Mouse (Mus musculus) liver, embryonic 14.5 days (tissue): ENCODE data around the gene Pex14.

Experiments
- CTCF ChIP-seq: IDR thresholded peaks from 2 replicates; pipeline ENCODE4 v1.5.1; 2016; ENCODE audit warnings: antibody characterized with exemption, low read depth, control low read depth
- EP300 ChIP-seq: IDR thresholded peaks from 2 replicates; pipeline ENCODE4 v1.6.1; 2016; ENCODE audit warnings: antibody characterized with exemption, low read depth

DNA sequence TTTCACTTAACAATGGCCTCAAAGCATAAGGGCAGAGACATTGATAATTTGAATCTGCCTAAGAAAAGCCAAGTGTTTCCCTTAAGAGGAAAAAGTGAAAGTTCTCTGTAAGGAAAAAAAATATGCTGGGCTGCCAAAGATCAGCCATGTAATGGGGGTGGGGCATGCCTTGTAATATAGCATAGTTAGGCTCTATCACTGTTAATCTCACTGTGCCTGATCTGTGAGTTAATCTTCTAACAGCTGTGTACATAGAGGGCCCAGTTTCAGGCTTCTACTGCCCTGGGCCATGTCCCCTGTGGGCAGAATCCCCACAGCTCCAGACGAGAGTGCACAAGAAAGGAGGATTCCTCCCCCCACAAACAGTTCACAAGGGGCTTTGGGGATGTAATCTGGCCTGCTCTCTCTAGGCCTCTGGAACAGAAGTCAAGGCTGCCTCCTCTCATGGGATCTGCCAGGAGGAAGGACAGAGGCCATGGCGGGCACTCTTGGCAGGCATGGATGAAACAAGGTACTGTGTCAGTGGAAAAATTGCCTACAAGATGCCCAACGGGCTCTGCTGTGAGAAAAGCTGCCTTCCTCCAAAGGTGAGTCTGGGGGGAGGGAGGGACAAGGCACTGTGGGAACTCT is 127.9 kb downstream of the Pex14 start:
- TF ChIP-seq CTCF = no peak
- no peak for TF ChIP-seq EP300
